Mouse (Mus musculus) lung, adult 2 months (tissue): ENCODE results near the gene Timm8b.

Experiments used
- CTCF ChIP-seq: fragments of 200-500 bp; IDR thresholded peaks from 2 replicates; pipeline ENCODE4 v1.5.1; 2011; ENCODE audit warnings: mild to moderate bottlenecking, low read length, control low read depth; ENCODE audit not compliant: insufficient read depth
- POLR2A ChIP-seq: fragments of 200-500 bp; IDR thresholded peaks from 2 replicates; pipeline ENCODE4 v1.6.1; 2011; ENCODE audit warnings: low read depth, mild to moderate bottlenecking, control low read depth, low read length, borderline replicate concordance; ENCODE audit errors: extremely low read depth

- no peak for TF ChIP-seq CTCF
- TF ChIP-seq POLR2A = no peak
Measured at GRCm38 (mm10) chr9:50590856-50591518, 12.7 kb upstream of the Timm8b start.
